Mouse (Mus musculus) heart, adult 2 months (tissue): Measurements from ENCODE around the gene Irf5. TPM values are rescaled to one million over a fixed set of nuclear protein-coding genes. Genes with fewer than 3 reads are reported as not detected.
A peak's percentile ranks its signal among the peaks of the same experiment; 100 is the strongest.
"Not testable (repeated sequence)": the region's sequence is repeated elsewhere in the genome, so short reads cannot be mapped to it uniquely, and the experiment has no call there.

ENCODE experiments used
- DNase-seq, 2 experiments: peaks; one replicate each; pipeline ENCODE4 v3.0.0; 2021
- H3K27ac ChIP-seq: fragments of 200-600 bp; 2 replicates; pipeline ENCODE4 v1.8.1; 2022
- H3K27me3 ChIP-seq: fragments of 200-500 bp; 2 replicates; pipeline ENCODE4 v1.6.1; 2012; ENCODE audit warnings: mild to moderate bottlenecking, low read length, inconsistent platforms, mixed read lengths; ENCODE audit not compliant: control insufficient read depth, insufficient read depth
- H3K36me3 ChIP-seq: fragments of 200-500 bp; 2 replicates; pipeline ENCODE4 v1.6.1; 2012; ENCODE audit warnings: low read length, inconsistent platforms; ENCODE audit not compliant: control insufficient read depth, insufficient read depth
- H3K4me1 ChIP-seq: fragments of 200-500 bp; 2 replicates; pipeline ENCODE4 v1.6.1; 2011; ENCODE audit warnings: low read length; ENCODE audit not compliant: control insufficient read depth, insufficient read depth
- H3K4me3 ChIP-seq: fragments of 200-600 bp; 2 replicates; pipeline ENCODE4 v1.8.1; 2022
- H3K79me2 ChIP-seq: fragments of 200-500 bp; replicated peaks from 2 replicates; pipeline ENCODE4 v1.6.1; 2012; ENCODE audit warnings: mild to moderate bottlenecking, inconsistent platforms, low read length, moderate library complexity, mixed read lengths; ENCODE audit not compliant: control insufficient read depth, insufficient read depth
- H3K9ac ChIP-seq: fragments of 200-500 bp; 2 replicates; pipeline ENCODE4 v1.6.1; 2012; ENCODE audit warnings: low read depth, mild to moderate bottlenecking, control low read depth, inconsistent platforms, low read length, mixed read lengths
- CTCF ChIP-seq: fragments of 200-600 bp; IDR thresholded peaks from 2 replicates; pipeline ENCODE4 v1.8.1; 2022; ENCODE audit warnings: antibody characterized with exemption, mild to moderate bottlenecking, moderate library complexity
- EP300 ChIP-seq: fragments of 200-500 bp; IDR thresholded peaks from 2 replicates; pipeline ENCODE4 v1.6.1; 2011; ENCODE audit warnings: low read depth, low read length, control low read depth; ENCODE audit not compliant: insufficient read depth
- POLR2A ChIP-seq: fragments of 200-500 bp; IDR thresholded peaks from 2 replicates; pipeline ENCODE4 v1.6.1; 2011; ENCODE audit warnings: mild to moderate bottlenecking, low read depth, low read length, control low read depth; ENCODE audit not compliant: insufficient read depth
- WGBS: fragments of 180-500 bp; shearing (Covaris S2); methylation state at CpG from one replicate; pipeline ENCODE4 v1.1.7; 2018; 5-methylcytosine and 5-hydroxymethylcytosine counted together
- intact Hi-C: fragments of 180-260 bp; cut with DNase I; formaldehyde crosslinking; loops from one replicate; pipeline ENCODE4 v1.15.1; 2025
- polyA plus RNA-seq: library from polyadenylated mRNA; depleted of rRNA; stranded (reverse); fragments of >200 nt; gene quantifications from 2 replicates; pipeline ENCODE4 v1.2.3, GENCODE M21; 2012; rRNA removed
- total RNA-seq, 2 experiments: library from RNA; stranded (reverse); gene quantifications; 2 replicates each; pipeline ENCODE4 v1.2.3; 2021

The Irf5 gene
- total and polyA plus RNA-seq, 3 experiments = 2.7 to 7.5 (median 3.6) TPM

DNA sequence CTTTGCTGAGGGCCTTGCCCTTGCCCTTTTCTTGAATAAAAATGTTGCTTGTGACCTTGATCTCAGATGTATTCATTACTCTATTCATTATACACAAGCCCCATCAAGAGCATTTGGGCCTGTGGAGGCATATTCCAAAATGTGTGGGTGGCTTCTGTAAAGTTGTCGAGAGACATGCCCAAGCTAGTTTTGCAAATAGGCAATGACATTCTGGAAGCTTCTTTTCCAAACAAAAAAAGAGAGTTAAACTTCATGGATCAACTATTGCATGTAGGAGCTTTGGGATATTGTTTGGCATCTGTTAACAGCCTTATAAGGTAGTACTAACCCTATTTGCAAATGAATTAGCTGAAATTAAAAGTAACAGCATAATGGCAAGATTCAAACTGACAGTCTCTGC is 21.7 kb downstream of the Irf5 start:
- WGBS = 91% methylated on average over 1 of the region's 1 CpGs
- Histone ChIP-seq H3K4me1 (no peaks in the 10 kb centered on the region), H3K4me3 (no peak overlapping the region), H3K27me3 (no peaks in the 10 kb centered on the region), H3K27ac (no peak overlapping the region), H3K9ac (no peak overlapping the region), H3K79me2 (no peaks in the 10 kb centered on the region), H3K36me3 (peaks cover 4% of the 10 kb centered on the region)
- no peak for DNase-seq
- TF ChIP-seq EP300 = no peak
- TF ChIP-seq POLR2A = no peak
- TF ChIP-seq CTCF = no peak
- intact Hi-C loops = no loop called here

DNA sequence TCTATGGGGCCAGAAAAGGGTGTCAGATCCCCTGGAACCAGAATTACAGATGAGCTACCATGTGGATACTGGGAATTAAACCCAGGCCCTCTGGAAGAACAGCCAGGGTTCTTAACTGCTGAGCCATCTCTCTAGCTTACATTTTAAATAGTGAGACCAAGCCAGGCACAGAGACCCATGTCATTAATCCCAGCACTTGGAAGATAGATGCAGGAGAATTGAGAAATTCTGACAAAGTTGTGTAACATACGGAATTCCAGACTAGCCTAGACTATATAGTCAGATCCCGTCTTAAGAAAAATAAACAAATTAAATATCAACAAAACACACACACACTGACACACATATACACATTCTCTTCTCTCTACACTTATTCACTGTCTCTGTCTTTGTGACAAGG is 26.1 kb downstream of the Irf5 start:
- Histone ChIP-seq H3K36me3 (peaks cover 2% of the 10 kb centered on the region), H3K4me1 (no peaks in the 10 kb centered on the region), H3K79me2 (no peaks in the 10 kb centered on the region), H3K27ac (no peak overlapping the region), H3K4me3 (no peak overlapping the region), H3K27me3 (no peaks in the 10 kb centered on the region), H3K9ac (no peak overlapping the region)
- intact Hi-C loops = no loop called here
- WGBS = 95% methylated on average over 2 of the region's 2 CpGs
- TF ChIP-seq POLR2A = no peak
- TF ChIP-seq CTCF = no peak
- no peak for TF ChIP-seq EP300
- DNase-seq = no peak

DNA sequence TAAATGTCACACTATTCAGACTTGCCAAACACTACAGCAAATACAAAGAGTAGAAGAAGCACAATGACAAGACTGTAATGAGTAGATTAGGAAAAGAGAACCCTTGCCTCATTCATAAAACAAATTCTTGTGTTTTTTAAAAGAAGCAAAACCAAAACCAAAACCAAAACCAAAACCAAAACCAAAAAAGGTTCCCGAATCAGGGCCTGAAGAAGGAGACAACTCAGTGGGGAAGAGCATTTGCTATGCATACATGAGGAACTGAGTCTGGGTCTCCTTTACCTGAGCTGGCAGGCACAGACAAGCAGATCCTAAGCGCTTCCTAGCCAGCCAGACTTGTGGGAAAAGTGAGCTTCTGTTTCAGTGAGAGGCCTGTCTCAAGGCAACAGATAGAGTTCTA is 30.7 kb downstream of the Irf5 start:
- Histone ChIP-seq H3K4me1 (no peaks in the 10 kb centered on the region), H3K9ac (no peak overlapping the region), H3K27me3 (no peaks in the 10 kb centered on the region), H3K4me3 (no peak overlapping the region), H3K79me2 (no peaks in the 10 kb centered on the region), H3K27ac (no peak overlapping the region), H3K36me3 (peaks cover 2% of the 10 kb centered on the region)
- no peak for DNase-seq
- WGBS = 88% methylated on average over 2 of the region's 2 CpGs
- intact Hi-C loops = no loop called here
- TF ChIP-seq EP300 (no peak), POLR2A (no peak), CTCF (no peak)

DNA sequence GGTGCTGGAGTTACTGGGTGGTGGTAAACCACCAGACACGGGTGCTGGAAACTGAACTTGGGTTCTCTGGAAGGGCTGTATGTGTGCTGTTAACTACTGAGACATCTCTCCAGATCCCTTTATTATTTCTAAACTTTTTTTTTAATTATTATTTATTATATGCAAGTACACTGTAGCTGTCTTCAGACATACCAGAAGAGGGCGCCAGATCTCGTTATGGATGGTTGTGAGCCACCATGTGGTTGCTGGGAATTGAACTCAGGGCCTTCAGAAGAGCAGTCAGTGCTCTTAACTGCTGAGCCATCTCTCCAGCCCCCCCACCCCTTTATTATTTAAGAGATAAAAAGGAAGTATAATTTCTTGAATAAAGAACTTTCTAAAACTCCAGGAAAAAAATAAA is 50.0 kb downstream of the Irf5 start:
- H3K9ac ChIP-seq, H3K27ac ChIP-seq, DNase-seq, H3K27me3 ChIP-seq, intact Hi-C loops, H3K36me3 ChIP-seq, H3K4me3 ChIP-seq, H3K4me1 ChIP-seq, H3K79me2 ChIP-seq: not testable (repeated sequence)
- TF ChIP-seq CTCF = peak; percentile 41
- 86% methylated on average over 3 of the region's 3 CpGs for WGBS

DNA sequence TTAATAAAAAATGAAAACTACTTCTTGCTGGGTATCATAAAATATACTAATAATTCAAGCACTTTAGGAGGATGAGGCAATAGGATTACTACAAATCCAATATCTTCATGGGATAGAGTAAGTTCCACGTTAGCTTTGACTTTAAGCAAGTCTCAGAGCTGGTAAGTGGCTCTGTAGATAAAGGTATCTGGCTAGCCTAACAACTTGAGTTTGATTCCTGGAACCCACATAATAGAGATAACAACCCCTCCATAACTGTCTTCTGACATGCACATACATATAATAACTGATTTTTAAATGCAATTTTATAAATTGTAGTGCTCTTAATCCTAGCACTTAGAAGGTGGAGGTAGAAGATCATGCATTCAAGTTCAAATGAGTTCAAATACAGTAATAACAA is 54.3 kb downstream of the Irf5 start:
- no peak for TF ChIP-seq POLR2A
- TF ChIP-seq CTCF = no peak
- TF ChIP-seq EP300 = no peak
- Histone ChIP-seq H3K9ac (no peak overlapping the region), H3K27me3 (no peaks in the 10 kb centered on the region), H3K4me3 (no peak overlapping the region), H3K79me2 (no peaks in the 10 kb centered on the region), H3K27ac (no peak overlapping the region), H3K4me1 (no peaks in the 10 kb centered on the region), H3K36me3 (peaks cover 1% of the 10 kb centered on the region)
- DNase-seq = no peak
- intact Hi-C loops = no loop called here
- 76% methylated on average over 1 of the region's 1 CpGs for WGBS

DNA sequence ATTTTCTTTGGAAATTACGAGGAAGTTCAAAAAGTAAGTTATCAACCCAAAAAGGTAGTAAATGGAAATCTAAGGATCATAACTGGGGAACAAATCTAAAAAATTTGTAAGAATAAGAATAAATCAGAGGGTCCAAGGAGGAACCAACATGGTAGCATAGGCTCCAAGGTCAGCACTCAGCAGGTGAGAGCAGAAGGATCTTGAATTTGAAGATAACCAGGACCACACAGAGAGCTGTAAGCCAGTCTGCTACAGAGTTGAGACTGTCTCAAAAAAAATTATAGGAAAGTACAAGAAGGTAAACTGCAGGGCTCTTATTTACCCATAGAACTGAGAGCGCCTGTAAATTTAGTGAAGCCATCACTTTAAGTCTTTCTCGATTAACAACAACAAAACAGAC is 54.8 kb downstream of the Irf5 start:
- intact Hi-C loops = no loop called here
- 97% methylated on average over 3 of the region's 3 CpGs for WGBS
- Histone ChIP-seq H3K27me3 (no peaks in the 10 kb centered on the region), H3K27ac (no peak overlapping the region), H3K36me3 (peaks cover 4% of the 10 kb centered on the region), H3K79me2 (no peaks in the 10 kb centered on the region), H3K4me1 (no peaks in the 10 kb centered on the region), H3K9ac (no peak overlapping the region), H3K4me3 (no peak overlapping the region)
- no peak for DNase-seq
- no peak for TF ChIP-seq EP300
- no peak for TF ChIP-seq CTCF
- TF ChIP-seq POLR2A = no peak

Other genes starting within 250 kb of the Irf5 start
- gene Fam71f2, start 247.0 kb upstream of the Irf5 start, total RNA-seq = not detected
- 0.70 and 1.4 TPM in 2 replicates for gene Fam71f2, start 247.0 kb upstream of the Irf5 start, polyA plus RNA-seq
- gene Fam71f1, start 207.5 kb upstream of the Irf5 start, total RNA-seq = not detected
- 0.12 TPM in 1 of 2 replicates, not detected in the other for gene Fam71f1, start 207.5 kb upstream of the Irf5 start, polyA plus RNA-seq
- 100 to 1,000 TPM; 227 to 232 TPM for gene Calu, start 178.6 kb upstream of the Irf5 start, total RNA-seq
- gene Calu, start 178.6 kb upstream of the Irf5 start, polyA plus RNA-seq = 102 and 178 TPM in 2 replicates
- not detected for gene Opn1sw, start 138.2 kb upstream of the Irf5 start, total RNA-seq
- gene Opn1sw, start 138.2 kb upstream of the Irf5 start, polyA plus RNA-seq = 0.67 TPM in 1 of 2 replicates, not detected in the other
- gene Ccdc136, start 130.3 kb upstream of the Irf5 start, total RNA-seq = 1 to 10 TPM; 1.7 to 2.4 TPM
- 2.1 and 3.0 TPM in 2 replicates for gene Ccdc136, start 130.3 kb upstream of the Irf5 start, polyA plus RNA-seq
- gene Flnc, start 93.4 kb upstream of the Irf5 start, total RNA-seq = 100 to 1,000 TPM; 192 to 222 TPM
- 56.0 and 69.0 TPM in 2 replicates for gene Flnc, start 93.4 kb upstream of the Irf5 start, polyA plus RNA-seq
- gene Atp6v1f, start 58.9 kb upstream of the Irf5 start, total RNA-seq = 100 to 1,000 TPM; 109 to 125 TPM
- gene Atp6v1f, start 58.9 kb upstream of the Irf5 start, polyA plus RNA-seq = 186 and 208 TPM in 2 replicates
- gene Atp6v1fnb, start 55.2 kb upstream of the Irf5 start, total RNA-seq = not detected
- gene Atp6v1fnb, start 55.2 kb upstream of the Irf5 start, polyA plus RNA-seq = not detected in 2 replicates
- gene Kcp, start 18.7 kb upstream of the Irf5 start, total RNA-seq = 1 to 10 TPM; 2.3 to 3.0 TPM
- 8.5 and 9.8 TPM in 2 replicates for gene Kcp, start 18.7 kb upstream of the Irf5 start, polyA plus RNA-seq
- 10 to 100 TPM; 43.0 to 44.1 TPM for gene Tnpo3, start 83.3 kb downstream of the Irf5 start, total RNA-seq
- 32.7 and 52.2 TPM in 2 replicates for gene Tnpo3, start 83.3 kb downstream of the Irf5 start, polyA plus RNA-seq
- gene Tspan33, start 167.6 kb downstream of the Irf5 start, total RNA-seq = 1 to 10 TPM; 2.2 to 2.5 TPM
- 1.8 and 2.7 TPM in 2 replicates for gene Tspan33, start 167.6 kb downstream of the Irf5 start, polyA plus RNA-seq
- 1 to 10 TPM; 8.3 to 8.5 TPM for gene Smo, start 208.9 kb downstream of the Irf5 start, total RNA-seq
- 12.7 and 16.4 TPM in 2 replicates for gene Smo, start 208.9 kb downstream of the Irf5 start, polyA plus RNA-seq
- gene Ahcyl2, start 241.4 kb downstream of the Irf5 start, total RNA-seq = 10 to 100 TPM; 14.7 to 15.6 TPM
- gene Ahcyl2, start 241.4 kb downstream of the Irf5 start, polyA plus RNA-seq = 10.5 and 16.2 TPM in 2 replicates